Mouse (Mus musculus) testis, adult 2 months (tissue): ENCODE measurements around the gene Olfr643.

Source experiments
- CTCF ChIP-seq: fragments of 200-500 bp; IDR thresholded peaks from 2 replicates; pipeline ENCODE4 v1.5.1; 2012; ENCODE audit warnings: low read depth, mild to moderate bottlenecking, inconsistent platforms, low read length, moderate library complexity; ENCODE audit not compliant: control insufficient read depth, insufficient read depth, insufficient replicate concordance
- POLR2A ChIP-seq: fragments of 200-500 bp; IDR thresholded peaks from 2 replicates; pipeline ENCODE4 v1.6.1; 2012; ENCODE audit warnings: low read depth, mild to moderate bottlenecking, inconsistent platforms, low read length, moderate library complexity; ENCODE audit not compliant: control insufficient read depth

GRCm38 (mm10) chr7:104137305-104137704 is at the start of gene Olfr643:
- TF ChIP-seq CTCF (no peak), POLR2A (no peak)
